Mouse (Mus musculus) ES-CJ7 (cell line): ENCODE measurements at regions not wholly inside any gene's neighbourhood (a gene's known extent, or its start where the extent isn't known, plus 50 kb on each side); places are given as distances from the start of the nearest gene placed in this dataset.
"Not testable (repeated sequence)": the region's sequence is repeated elsewhere in the genome, so short reads cannot be mapped to it uniquely, and the experiment has no call there.

Experiments used
- DNase-seq: peaks from one replicate; pipeline ENCODE4 v3.0.0; 2011; ENCODE audit warnings: low read depth, low spot score

GRCm38 (mm10) chr11:41728839-41729238, 271.8 kb downstream of the Gabrg2 start:
- DNase-seq, result no peak

- DNase-seq, result no peak
Measured at GRCm38 (mm10) chr11:41716616-41717015, 284.0 kb downstream of the Gabrg2 start.

- DNase-seq, result no peak
Measured at GRCm38 (mm10) chr11:41690682-41691081, 310.0 kb downstream of the Gabrg2 start.

GRCm38 (mm10) chr11:41682991-41683390, 317.7 kb downstream of the Gabrg2 start:
- no peak for DNase-seq

- no peak for DNase-seq
Measured at GRCm38 (mm10) chr11:41652566-41652965, 348.1 kb downstream of the Gabrg2 start.

GRCm38 (mm10) chr11:41645502-41645891, 355.2 kb downstream of the Gabrg2 start:
- no peak for DNase-seq

GRCm38 (mm10) chr11:41644725-41645501, 355.7 kb downstream of the Gabrg2 start:
- DNase-seq, result peak; percentile 29

GRCm38 (mm10) chr11:41644083-41644482, 356.6 kb downstream of the Gabrg2 start:
- DNase-seq, result no peak

- DNase-seq, result no peak
Measured at GRCm38 (mm10) chr11:41599006-41599405, 401.7 kb downstream of the Gabrg2 start.

- DNase-seq, result no peak
Measured at GRCm38 (mm10) chr11:41598431-41598830, 402.2 kb downstream of the Gabrg2 start.

- not testable (repeated sequence) for DNase-seq
Measured at GRCm38 (mm10) chr11:41591426-41591825, 409.2 kb downstream of the Gabrg2 start.
